ENCODE assay signal across 22 mouse cellular contexts in the genomic region with DNA sequence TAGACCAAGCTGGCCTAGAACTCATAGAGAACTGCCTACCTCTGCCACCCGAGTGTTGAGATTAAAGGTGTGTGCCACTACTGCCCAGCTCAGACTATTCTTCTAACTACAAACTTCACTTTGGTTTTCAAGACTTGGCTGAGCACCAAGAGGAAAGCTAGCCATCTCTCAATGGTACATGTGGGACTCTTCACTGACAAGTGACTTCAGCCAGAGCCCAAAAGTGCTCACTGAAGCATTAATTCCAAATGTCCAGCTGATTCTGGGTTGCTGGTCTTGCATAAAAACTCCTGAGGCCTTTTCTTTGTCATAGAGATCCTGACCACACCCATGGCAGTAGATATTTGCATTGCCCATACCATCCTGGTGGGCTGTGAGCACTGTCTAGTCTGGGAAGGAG.
A peak's percentile ranks its signal among the peaks of the same experiment; 100 is the strongest.
DNase-seq lines count a peak whose midpoint lies in the region; ATAC-seq and TF ChIP-seq lines count a peak whose summit lies in the region.
"Had no signal": no experiment of that assay in that cellular context is flagged by ENCODE, and none has a peak within 500 bp of the region (broad histone marks: within the 10 kb centered on the region; RNA-seq: fewer than 3 reads in every experiment).

No protein-coding gene starts in this region.

- WGBS in lung, embryonic 16.5 days = 42% methylated on average over 1 of the region's 1 CpGs
- 48% methylated on average over 1 of the region's 1 CpGs for WGBS in liver, postnatal 0 days (ENCODE audit: insufficient replicate concordance)
- WGBS in midbrain, embryonic 10.5 days = 77% methylated on average over 1 of the region's 1 CpGs

- H3K27ac ChIP-seq in gastrocnemius, adult 2 months = peak overlapping the region; percentile 92
- no peak overlapping the region for H3K27ac ChIP-seq in lung, embryonic 16.5 days (ENCODE audit: low read length)
- no peak overlapping the region for H3K27ac ChIP-seq in liver, postnatal 0 days (ENCODE audit: low read depth)
- no peak overlapping the region for H3K27ac ChIP-seq in midbrain, embryonic 10.5 days (replicated peaks)
- H3K27ac ChIP-seq: embryonic facial prominence, embryonic 10.5 days; embryonic facial prominence, embryonic 13.5 days; forebrain, embryonic 12.5 days; forebrain, embryonic 15.5 days; hindbrain, embryonic 12.5 days; hindbrain, embryonic 15.5 days had no signal

- no peak for TF ChIP-seq CTCF in gastrocnemius, adult 2 months (IDR thresholded peaks at IDR 0.05)
- TF ChIP-seq CTCF in liver, postnatal 0 days (IDR thresholded peaks at IDR 0.05; ENCODE audit: low read depth) = no peak

- no peaks in the 10 kb centered on the region for H3K4me1 ChIP-seq in lung, embryonic 16.5 days (replicated peaks; ENCODE audit: control insufficient read depth, insufficient read depth, low read length)
- H3K4me1 ChIP-seq in liver, postnatal 0 days (ENCODE audit: insufficient read depth) = no peaks in the 10 kb centered on the region
- 0 out of 2 replicates have a peak, but pooled peaks cover 6% of the 10 kb centered on the region for H3K4me1 ChIP-seq in midbrain, embryonic 10.5 days
- H3K4me1 ChIP-seq: embryonic facial prominence, embryonic 13.5 days had no signal

- DNase-seq in gastrocnemius, adult 2 months = no peak
- no peak for DNase-seq in gastrocnemius, adult 8-10 months (ENCODE audit: low spot score in 2 of 2)
- DNase-seq in lung, postnatal 14 days = peak; percentile 52
- DNase-seq in liver, postnatal 0 days = no peak
- no peak for DNase-seq in midbrain, embryonic 10.5 days (ENCODE audit: low spot score)
- DNase-seq: adrenal gland, adult 8-10 months; adrenal gland, postnatal 25 days; cerebellum, adult 11-12 months; cerebellum, adult 8-10 months; cerebellum, postnatal 14 days; gastrocnemius, postnatal 14 days; heart, adult 11 months had no signal

- H3K9ac ChIP-seq in lung, embryonic 16.5 days (ENCODE audit: low read length) = no peak overlapping the region
- H3K9ac ChIP-seq in liver, postnatal 0 days (replicated peaks) = no peak overlapping the region
- H3K9ac ChIP-seq: embryonic facial prominence, embryonic 13.5 days; forebrain, embryonic 12.5 days; forebrain, embryonic 15.5 days; hindbrain, embryonic 12.5 days; hindbrain, embryonic 15.5 days had no signal

- H3K4me2 ChIP-seq in lung, embryonic 16.5 days (ENCODE audit: low read depth, low read length) = no peak overlapping the region
- no peak overlapping the region for H3K4me2 ChIP-seq in liver, postnatal 0 days (ENCODE audit: low read depth, low read length)
- H3K4me2 ChIP-seq: embryonic facial prominence, embryonic 13.5 days; forebrain, embryonic 12.5 days; forebrain, embryonic 15.5 days; heart, embryonic 11.5 days; hindbrain, embryonic 12.5 days; hindbrain, embryonic 15.5 days had no signal

- intact Hi-C loops in gastrocnemius, adult 2 months (cut with DNase I) = loop anchor here (5.0 kb wide), 1 partner anchor 77 kb away; no protein-coding TSS in a partner anchor

- H3K27me3 ChIP-seq in lung, embryonic 16.5 days (ENCODE audit: control insufficient read depth, insufficient read depth, low read depth, low read length) = no peaks in the 10 kb centered on the region
- no peaks in the 10 kb centered on the region for H3K27me3 ChIP-seq in liver, postnatal 0 days (ENCODE audit: insufficient read depth, low read length)
- H3K27me3 ChIP-seq in midbrain, embryonic 10.5 days (ENCODE audit: low read depth, poor library complexity, severe bottlenecking) = no peaks in the 10 kb centered on the region
- H3K27me3 ChIP-seq: embryonic facial prominence, embryonic 13.5 days; hindbrain, embryonic 12.5 days; hindbrain, embryonic 15.5 days had no signal

- H3K4me3 ChIP-seq in gastrocnemius, adult 2 months = no peak overlapping the region
- no peak overlapping the region for H3K4me3 ChIP-seq in lung, embryonic 16.5 days (ENCODE audit: low read length)
- H3K4me3 ChIP-seq in liver, postnatal 0 days (ENCODE audit: low read depth, low read length) = no peak overlapping the region
- no peak overlapping the region for H3K4me3 ChIP-seq in midbrain, embryonic 10.5 days
- H3K4me3 ChIP-seq: embryonic facial prominence, embryonic 10.5 days; embryonic facial prominence, embryonic 13.5 days; erythroblast, embryonic 14.5 days; forebrain, embryonic 12.5 days; forebrain, embryonic 15.5 days; hindbrain, embryonic 12.5 days; hindbrain, embryonic 15.5 days had no signal

- H3K36me3 ChIP-seq in lung, embryonic 16.5 days (ENCODE audit: control insufficient read depth, insufficient read depth, low read length) = no peaks in the 10 kb centered on the region
- no peaks in the 10 kb centered on the region for H3K36me3 ChIP-seq in liver, postnatal 0 days (replicated peaks; ENCODE audit: insufficient read depth, low read length)
- no peaks in the 10 kb centered on the region for H3K36me3 ChIP-seq in midbrain, embryonic 10.5 days
- H3K36me3 ChIP-seq: embryonic facial prominence, embryonic 10.5 days; embryonic facial prominence, embryonic 13.5 days; forebrain, embryonic 12.5 days; forebrain, embryonic 15.5 days; hindbrain, embryonic 12.5 days; hindbrain, embryonic 15.5 days had no signal

- H3K9me3 ChIP-seq in lung, embryonic 16.5 days (ENCODE audit: control insufficient read depth, low read length) = no peaks in the 10 kb centered on the region
- H3K9me3 ChIP-seq in liver, postnatal 0 days (ENCODE audit: low read length) = no peaks in the 10 kb centered on the region
- H3K9me3 ChIP-seq in midbrain, embryonic 10.5 days (replicated peaks) = no peaks in the 10 kb centered on the region
- H3K9me3 ChIP-seq: embryonic facial prominence, embryonic 10.5 days; embryonic facial prominence, embryonic 13.5 days; forebrain, embryonic 12.5 days; forebrain, embryonic 15.5 days; hindbrain, embryonic 12.5 days; hindbrain, embryonic 15.5 days had no signal

- no peak for TF ChIP-seq EP300 in liver, postnatal 0 days (IDR thresholded peaks at IDR 0.05; ENCODE audit: low read depth)

- ATAC-seq in lung, embryonic 16.5 days (ENCODE audit: low read depth) = peak; percentile 60; the same call in 1 of the 2 replicates
- ATAC-seq in liver, postnatal 0 days = no peak
- ATAC-seq: activated CD4-positive, CD25-positive, alpha-beta regulatory T cell, adult 4 months; forebrain, embryonic 15.5 days had no signal
